Comparison of ENCODE assay signal across 12 mouse cellular contexts in genomic region chr16:45952501-45952900, GRCm38 (mm10). TPM values are rescaled to one million over a fixed set of nuclear protein-coding genes. Genes with fewer than 3 reads are reported as not detected.
DNase-seq lines count a peak whose midpoint lies in the region; ATAC-seq and TF ChIP-seq lines count a peak whose summit lies in the region.
"Had no signal": no experiment of that assay in that cellular context is flagged by ENCODE, and none has a peak within 500 bp of the region (broad histone marks: within the 10 kb centered on the region; RNA-seq: fewer than 3 reads in every experiment).

No protein-coding gene starts in this region.

- DNase-seq in heart, postnatal 0 days (ENCODE audit: low spot score): peak; percentile 16
- no peak for DNase-seq in heart, postnatal 14 days
- peak; percentile 53 for DNase-seq in induced T-regulatory cell, adult 2 months (ENCODE audit: low read depth)
- peak; percentile 49 for DNase-seq in kidney, postnatal 0 days (ENCODE audit: low spot score)
- no peak for DNase-seq in right cerebral cortex, postnatal 14 days
- DNase-seq in limb, embryonic 10.5 days (ENCODE audit: low spot score): no peak
- no peak for DNase-seq in adrenal gland, postnatal 36 days
- DNase-seq: cerebellum, postnatal 10 days; thymus, postnatal 36 days had no signal

- intact Hi-C loops in heart, postnatal 14 days (cut with DNase I): no loop called here

- no peak overlapping the region for H3K27ac ChIP-seq in heart, postnatal 0 days (ENCODE audit: low read depth)
- peak overlapping the region; percentile 89 for H3K27ac ChIP-seq in kidney, postnatal 0 days
- no peak overlapping the region for H3K27ac ChIP-seq in limb, embryonic 10.5 days
- H3K27ac ChIP-seq: embryonic facial prominence, embryonic 15.5 days; limb, embryonic 15.5 days had no signal

- H3K4me2 ChIP-seq in heart, postnatal 0 days (ENCODE audit: low read depth, low read length): no peak overlapping the region
- peak overlapping the region; percentile 44 for H3K4me2 ChIP-seq in kidney, postnatal 0 days (ENCODE audit: low read length)
- H3K4me2 ChIP-seq in myocyte (ENCODE audit: low read depth): peak overlapping the region; percentile 19
- H3K4me2 ChIP-seq: embryonic facial prominence, embryonic 15.5 days; limb, embryonic 15.5 days had no signal

- H3K27me3 ChIP-seq in heart, postnatal 0 days (ENCODE audit: control insufficient read depth, insufficient read depth, low read length): no peaks in the 10 kb centered on the region
- H3K27me3 ChIP-seq in kidney, postnatal 0 days (ENCODE audit: insufficient read depth, low read length): no peaks in the 10 kb centered on the region
- H3K27me3 ChIP-seq in myocyte (ENCODE audit: control insufficient read depth, insufficient read depth, insufficient read length): no peaks in the 10 kb centered on the region
- H3K27me3 ChIP-seq in limb, embryonic 10.5 days (ENCODE audit: low read depth, poor library complexity, severe bottlenecking): no peaks in the 10 kb centered on the region
- H3K27me3 ChIP-seq: embryonic facial prominence, embryonic 15.5 days; limb, embryonic 15.5 days had no signal

- no peak overlapping the region for H3K9ac ChIP-seq in heart, postnatal 0 days (replicated peaks; ENCODE audit: low read depth, low read length)
- H3K9ac ChIP-seq in kidney, postnatal 0 days (ENCODE audit: low read depth, low read length): no peak overlapping the region
- H3K9ac ChIP-seq: embryonic facial prominence, embryonic 15.5 days; limb, embryonic 15.5 days had no signal

- H3K79me2 ChIP-seq in myocyte (ENCODE audit: control insufficient read depth, insufficient read depth): no peaks in the 10 kb centered on the region

- H3K4me1 ChIP-seq in heart, postnatal 0 days (ENCODE audit: control insufficient read depth, insufficient read depth): 0 out of 2 replicates have a peak, but pooled peaks cover 5% of the 10 kb centered on the region
- H3K4me1 ChIP-seq in kidney, postnatal 0 days (replicated peaks; ENCODE audit: insufficient read depth, low read length): no peaks in the 10 kb centered on the region; the same call in 1 of the 2 replicates
- peaks cover 13% of the 10 kb centered on the region for H3K4me1 ChIP-seq in limb, embryonic 10.5 days
- H3K4me1 ChIP-seq: embryonic facial prominence, embryonic 15.5 days; limb, embryonic 15.5 days had no signal

- no peak overlapping the region for H3K4me3 ChIP-seq in heart, postnatal 0 days (ENCODE audit: low read depth, low read length)
- peak overlapping the region; percentile 7; the same call in 1 of the 2 replicates for H3K4me3 ChIP-seq in kidney, postnatal 0 days (replicated peaks; ENCODE audit: low read depth, low read length)
- no peak overlapping the region for H3K4me3 ChIP-seq in myocyte
- no peak overlapping the region for H3K4me3 ChIP-seq in limb, embryonic 10.5 days
- H3K4me3 ChIP-seq: embryonic facial prominence, embryonic 15.5 days; limb, embryonic 15.5 days had no signal

- TF ChIP-seq POLR2A in myocyte (IDR thresholded peaks at IDR 0.05; ENCODE audit: insufficient read length, low read depth): no peak

- no peaks in the 10 kb centered on the region for H3K36me3 ChIP-seq in heart, postnatal 0 days (replicated peaks; ENCODE audit: control insufficient read depth, insufficient read depth, low read length)
- H3K36me3 ChIP-seq in kidney, postnatal 0 days (ENCODE audit: insufficient read depth, low read length): no peaks in the 10 kb centered on the region
- H3K36me3 ChIP-seq in myocyte (ENCODE audit: control insufficient read depth, insufficient read depth): no peaks in the 10 kb centered on the region
- no peaks in the 10 kb centered on the region for H3K36me3 ChIP-seq in limb, embryonic 10.5 days
- H3K36me3 ChIP-seq: embryonic facial prominence, embryonic 15.5 days; limb, embryonic 15.5 days had no signal

- H3K9me3 ChIP-seq in heart, postnatal 0 days (replicated peaks; ENCODE audit: control insufficient read depth, low read length): no peaks in the 10 kb centered on the region
- no peaks in the 10 kb centered on the region for H3K9me3 ChIP-seq in kidney, postnatal 0 days (replicated peaks; ENCODE audit: low read length)
- H3K9me3 ChIP-seq in limb, embryonic 10.5 days (replicated peaks): no peaks in the 10 kb centered on the region
- H3K9me3 ChIP-seq: embryonic facial prominence, embryonic 15.5 days; limb, embryonic 15.5 days had no signal

- no peak for ATAC-seq in heart, postnatal 0 days (ENCODE audit: insufficient read depth, low read depth)
- peak; percentile 80 for ATAC-seq in kidney, postnatal 0 days (replicated peaks; ENCODE audit: low FRiP score, low read depth)

- no peak for TF ChIP-seq EP300 in heart, postnatal 0 days (IDR thresholded peaks at IDR 0.05; ENCODE audit: low read depth)

- H3ac ChIP-seq in myocyte (ENCODE audit: control insufficient read depth, insufficient read length): no peak overlapping the region

- 48% methylated on average over 5 of the region's 5 CpGs for WGBS in heart, postnatal 0 days
- WGBS in kidney, postnatal 0 days: 34% methylated on average over 5 of the region's 5 CpGs
- 76% methylated on average over 5 of the region's 5 CpGs for WGBS in limb, embryonic 10.5 days

- TF ChIP-seq CTCF in heart, postnatal 0 days (IDR thresholded peaks at IDR 0.05; ENCODE audit: low read depth): no peak
- TF ChIP-seq CTCF in kidney, postnatal 0 days (IDR thresholded peaks at IDR 0.05; ENCODE audit: low read depth): no peak

TF ChIP-seq in myocyte, 11 proteins besides CTCF, POLR2A, EP300 and RAD21:
- TF ChIP-seq SRF (IDR thresholded peaks at IDR 0.05; ENCODE audit: control insufficient read depth, insufficient read length, low read depth): no peak
- no peak for TF ChIP-seq CEBPB (IDR thresholded peaks at IDR 0.05; ENCODE audit: insufficient read depth, poor library complexity, severe bottlenecking)

RNA-seq across cellular contexts. Expression of gene Phldb2, which starts 0.9 kb away (rescaled TPM):
- 33.2 and 39.2 TPM in 2 replicates for total RNA-seq in heart, postnatal 0 days (2014; rRNA removed; ENCODE audit: low replicate concordance)
- 28.9 and 32.8 TPM in 2 replicates for polyA plus RNA-seq in heart, postnatal 0 days (2015; fragmentation: Nextera tagmentation; extraction: Ambion mirVana)
- total RNA-seq in heart, postnatal 14 days (2021): 10 to 100 TPM; 25.5 to 27.5 TPM
- 74.2 and 84.0 TPM in 2 replicates for polyA plus RNA-seq in kidney, postnatal 0 days (2015; fragmentation: Nextera tagmentation; extraction: Ambion mirVana)
- 25.7 TPM for polyA plus RNA-seq in myocyte (2012; fragmentation: generic; extraction: Trizol)
- 38.9 and 50.2 TPM in 2 replicates for polyA plus RNA-seq in limb, embryonic 10.5 days (2016; fragmentation: Nextera tagmentation; extraction: Ambion mirVana)
- 10 to 100 TPM; 29.8 to 50.3 TPM for total RNA-seq in adrenal gland, postnatal 36 days (2021)

RNA-seq across cellular contexts. Expression of gene Plcxd2, which starts 57.5 kb away (rescaled TPM):
- 0.99 and 1.0 TPM in 2 replicates for total RNA-seq in heart, postnatal 0 days (2014; rRNA removed; ENCODE audit: low replicate concordance)
- polyA plus RNA-seq in heart, postnatal 0 days (2015; fragmentation: Nextera tagmentation; extraction: Ambion mirVana): 0.14 and 0.15 TPM in 2 replicates
- total RNA-seq in heart, postnatal 14 days (2021): under 1 TPM; 0.12 to 0.34 TPM
- polyA plus RNA-seq in kidney, postnatal 0 days (2015; fragmentation: Nextera tagmentation; extraction: Ambion mirVana): 0.93 and 1.0 TPM in 2 replicates
- 0.90 TPM for polyA plus RNA-seq in myocyte (2012; fragmentation: generic; extraction: Trizol)
- 0.92 and 1.1 TPM in 2 replicates for polyA plus RNA-seq in limb, embryonic 10.5 days (2016; fragmentation: Nextera tagmentation; extraction: Ambion mirVana)
- under 1 TPM; 0.26 to 0.72 TPM for total RNA-seq in adrenal gland, postnatal 36 days (2021)

Comparison
In these comparisons a context has a peak if more than half of its experiments do, and no peak if none do; other contexts are left out.
1. DNase-seq: peak in heart, postnatal 0 days (single experiment), induced T-regulatory cell, adult 2 months (single experiment) and kidney, postnatal 0 days (single experiment); none in heart, postnatal 14 days (0 of 2), right cerebral cortex, postnatal 14 days (single experiment), limb, embryonic 10.5 days (single experiment) and adrenal gland, postnatal 36 days (0 of 2).